Mouse (Mus musculus): ENCODE measurements around the gene Pex10. TPM values are rescaled to one million over a fixed set of nuclear protein-coding genes. Genes with fewer than 3 reads are reported as not detected.

The Pex10 gene
- polyA plus RNA-seq, 1 experiment from 2014 or later: 9.4 TPM

DNA sequence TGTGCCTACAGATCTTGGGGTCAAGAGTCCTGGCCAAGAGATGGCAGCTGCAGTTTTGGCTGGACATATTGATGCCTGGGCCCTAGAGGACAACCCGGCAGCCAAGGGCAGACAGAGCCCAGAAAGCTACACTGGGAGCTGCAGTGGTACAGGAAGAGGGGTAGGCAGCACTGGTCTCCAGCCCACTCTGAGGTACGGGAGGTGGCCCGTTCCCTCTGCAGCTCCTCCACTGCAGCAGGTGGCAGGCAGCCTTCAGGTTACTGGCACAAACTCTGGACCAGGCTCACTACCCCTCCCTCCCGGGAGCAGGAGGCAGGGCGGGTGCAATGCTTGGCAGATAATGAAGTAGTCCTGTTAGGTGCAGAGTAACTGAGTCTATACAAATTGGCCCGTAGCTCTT is 26.1 kb upstream of the Pex10 start:
- Histone ChIP-seq H3K27ac (ENCODE audit: low read depth) (no peak overlapping the region), H3K9ac (no peak overlapping the region), H3K36me3 (ENCODE audit: insufficient read depth) (no peaks in the 10 kb centered on the region), H3K9me3 (ENCODE audit: low read depth, low read length) (no peaks in the 10 kb centered on the region), H3K4me1 (ENCODE audit: insufficient read depth) (no peaks in the 10 kb centered on the region), H3K4me3 (ENCODE audit: low read depth, low read length) (no peak overlapping the region), H3K4me2 (no peak overlapping the region), H3K27me3 (ENCODE audit: insufficient read depth, low read length) (peaks cover 48% of the 10 kb centered on the region)
- no peak for ATAC-seq (ENCODE audit: insufficient read depth)
- DNase-seq: no peak
- 73% methylated on average over 6 of the region's 6 CpGs for WGBS
- no peak for TF ChIP-seq CTCF (IDR thresholded peaks at IDR 0.05; ENCODE audit: low read depth)

DNA sequence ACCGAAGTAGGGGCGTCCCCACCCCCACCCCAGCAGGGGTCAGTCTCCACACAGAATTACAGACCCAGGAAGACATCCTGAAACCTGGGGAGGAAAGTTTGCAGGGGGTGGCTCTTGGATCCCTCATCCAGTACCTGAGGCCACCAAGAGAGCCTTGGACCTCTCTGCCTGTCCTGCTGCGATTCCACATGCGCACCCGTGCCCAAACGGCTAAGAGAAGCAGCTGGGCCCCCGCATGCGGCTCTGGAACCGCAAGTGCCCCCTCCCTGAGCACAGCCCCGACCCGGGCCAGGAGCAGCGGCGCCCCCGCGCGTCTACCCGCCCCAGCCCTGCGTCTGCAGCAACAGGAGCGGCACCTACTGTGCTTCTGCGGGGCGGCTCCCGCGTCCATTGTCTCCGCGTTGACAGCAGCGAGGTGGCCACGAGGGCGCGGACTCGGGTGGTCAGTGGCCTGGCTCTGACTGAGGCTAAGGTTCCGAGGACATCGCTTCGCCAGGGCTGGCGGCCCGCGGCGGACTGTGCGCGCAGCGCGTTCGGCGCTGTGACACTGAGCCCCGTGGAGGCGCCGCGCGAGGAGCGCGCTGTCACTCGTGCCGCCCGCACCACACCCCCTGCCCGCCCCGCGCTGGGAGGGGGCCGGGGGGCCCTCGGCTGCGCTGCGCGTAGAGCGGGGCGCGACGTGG is 24.1 kb upstream of the Pex10 start:
- 2% methylated on average over 51 of the region's 65 CpGs for WGBS
- no peak overlapping the region for H3K9ac ChIP-seq
- ATAC-seq (ENCODE audit: insufficient read depth): no peak
- H3K4me3 ChIP-seq (ENCODE audit: low read depth, low read length): peak overlapping the region; percentile 35
- H3K36me3 ChIP-seq (ENCODE audit: insufficient read depth): no peaks in the 10 kb centered on the region
- no peaks in the 10 kb centered on the region for H3K9me3 ChIP-seq (ENCODE audit: low read depth, low read length)
- H3K27ac ChIP-seq (ENCODE audit: low read depth): no peak overlapping the region
- TF ChIP-seq CTCF (IDR thresholded peaks at IDR 0.05; ENCODE audit: low read depth): no peak
- H3K4me2 ChIP-seq: peak overlapping the region; percentile 59
- no peaks in the 10 kb centered on the region for H3K4me1 ChIP-seq (ENCODE audit: insufficient read depth)
- no peak for DNase-seq
- H3K27me3 ChIP-seq (ENCODE audit: insufficient read depth, low read length): peaks cover 48% of the 10 kb centered on the region

DNA sequence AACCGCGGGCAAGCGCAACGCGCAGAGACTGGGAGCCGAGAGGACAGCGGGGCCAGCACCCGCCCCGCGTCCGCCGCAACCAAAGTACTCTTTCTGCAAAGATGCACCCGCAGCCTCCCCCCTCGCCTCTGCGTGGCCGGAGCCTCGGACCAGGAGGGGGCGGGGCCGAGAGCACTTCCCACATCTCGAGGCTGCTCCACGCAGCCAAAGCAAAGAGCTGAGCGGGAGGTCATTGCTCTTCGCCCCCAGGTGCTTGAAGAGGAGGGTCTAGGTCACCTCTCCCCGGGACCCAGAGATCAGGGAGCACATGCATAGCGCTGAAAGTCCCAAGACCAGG is 23.6 kb upstream of the Pex10 start:
- DNase-seq: no peak
- H3K9ac ChIP-seq: no peak overlapping the region

DNA sequence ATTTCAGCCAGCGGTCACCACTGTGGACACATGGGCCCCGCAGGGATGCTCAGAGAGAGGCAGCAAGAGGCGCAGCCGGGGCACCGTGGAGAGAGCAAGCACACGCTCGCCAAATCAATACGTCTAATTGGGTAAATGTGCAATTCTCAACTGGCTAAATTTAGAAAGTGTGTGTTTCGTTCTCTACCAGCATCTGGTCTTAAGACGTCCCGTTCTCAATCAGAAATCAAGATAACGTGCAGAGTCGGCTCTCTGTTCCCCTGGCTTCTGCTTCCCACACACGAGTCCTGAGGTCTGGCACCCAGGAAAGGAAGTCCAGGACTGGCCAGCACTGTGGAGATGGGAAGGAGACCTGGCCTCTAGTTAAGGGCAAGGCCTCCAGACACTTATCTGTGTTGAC is 20.2 kb upstream of the Pex10 start:
- H3K27ac ChIP-seq (ENCODE audit: low read depth): no peak overlapping the region
- H3K4me1 ChIP-seq (ENCODE audit: insufficient read depth): no peaks in the 10 kb centered on the region
- DNase-seq (no peak), ATAC-seq (ENCODE audit: insufficient read depth) (no peak)
- peaks cover 35% of the 10 kb centered on the region for H3K27me3 ChIP-seq (ENCODE audit: insufficient read depth, low read length)
- WGBS: 80% methylated on average over 14 of the region's 14 CpGs
- no peak overlapping the region for H3K9ac ChIP-seq
- no peak for TF ChIP-seq CTCF (IDR thresholded peaks at IDR 0.05; ENCODE audit: low read depth)
- H3K4me2 ChIP-seq: no peak overlapping the region
- no peaks in the 10 kb centered on the region for H3K36me3 ChIP-seq (ENCODE audit: insufficient read depth)
- H3K4me3 ChIP-seq (ENCODE audit: low read depth, low read length): no peak overlapping the region
- H3K9me3 ChIP-seq (ENCODE audit: low read depth, low read length): no peaks in the 10 kb centered on the region

More for the DNA sequence above, 23.6 kb upstream of the Pex10 start:
- Histone ChIP-seq H3K27ac (ENCODE audit: low read depth) (no peak overlapping the region), H3K27me3 (ENCODE audit: insufficient read depth, low read length) (peaks cover 48% of the 10 kb centered on the region), H3K4me2 (peak overlapping the region; percentile 59), H3K4me1 (ENCODE audit: insufficient read depth) (no peaks in the 10 kb centered on the region), H3K4me3 (ENCODE audit: low read depth, low read length) (peak overlapping the region; percentile 35), H3K9me3 (ENCODE audit: low read depth, low read length) (no peaks in the 10 kb centered on the region), H3K36me3 (ENCODE audit: insufficient read depth) (no peaks in the 10 kb centered on the region)
- TF ChIP-seq CTCF (IDR thresholded peaks at IDR 0.05; ENCODE audit: low read depth): no peak
- ATAC-seq (ENCODE audit: insufficient read depth): no peak
- 4% methylated on average over 25 of the region's 25 CpGs for WGBS

DNA sequence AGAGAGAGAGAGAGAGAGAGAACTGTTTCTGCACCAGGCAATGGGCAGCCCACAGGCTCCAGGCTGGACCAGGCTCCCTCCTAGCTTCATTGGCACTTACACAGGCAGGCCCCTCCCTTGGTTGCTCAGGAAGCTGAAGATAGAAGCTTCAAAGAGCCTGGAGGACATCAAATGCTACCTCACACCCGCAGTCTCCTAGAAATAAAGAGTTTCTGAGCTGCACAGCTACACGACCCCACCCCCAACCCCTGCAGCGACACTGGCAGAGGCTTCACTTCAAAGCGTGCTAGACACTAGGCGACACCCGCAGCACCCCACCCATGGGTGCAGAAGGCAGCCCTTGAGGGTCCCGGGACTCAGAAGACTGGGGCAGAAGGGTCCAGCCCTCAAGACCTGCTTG is 16.7 kb upstream of the Pex10 start:
- TF ChIP-seq CTCF (IDR thresholded peaks at IDR 0.05; ENCODE audit: low read depth): no peak
- 67% methylated on average over 7 of the region's 7 CpGs for WGBS
- Histone ChIP-seq H3K4me2 (no peak overlapping the region), H3K36me3 (ENCODE audit: insufficient read depth) (no peaks in the 10 kb centered on the region), H3K4me3 (ENCODE audit: low read depth, low read length) (no peak overlapping the region), H3K27me3 (ENCODE audit: insufficient read depth, low read length) (peaks cover 2% of the 10 kb centered on the region; the same call in 1 of the 2 replicates), H3K27ac (ENCODE audit: low read depth) (no peak overlapping the region), H3K4me1 (ENCODE audit: insufficient read depth) (no peaks in the 10 kb centered on the region), H3K9me3 (ENCODE audit: low read depth, low read length) (no peaks in the 10 kb centered on the region), H3K9ac (no peak overlapping the region)
- ATAC-seq (ENCODE audit: insufficient read depth) (no peak), DNase-seq (no peak)

DNA sequence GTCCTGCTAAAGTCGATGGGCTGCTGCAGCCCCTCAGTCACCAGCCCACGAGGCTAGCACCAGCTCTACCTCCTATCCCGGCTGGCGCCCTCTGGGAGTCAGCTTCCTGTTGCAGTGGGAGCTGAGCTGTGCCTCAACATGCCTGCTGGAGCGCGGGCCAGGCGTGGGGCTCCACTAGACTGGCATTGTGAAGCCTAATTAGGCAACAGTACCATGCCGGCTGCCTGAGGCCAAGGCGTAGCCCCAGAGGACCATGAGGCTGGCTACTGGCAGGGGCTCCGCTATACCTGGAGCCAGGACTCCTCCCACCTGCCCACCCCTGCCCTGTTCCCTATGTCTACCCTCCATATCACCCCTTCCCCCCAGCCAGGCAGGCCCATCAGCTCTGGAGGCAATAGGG is 10.1 kb upstream of the Pex10 start, which contains the start of gene Plch2:
TSS of gene Plch2 (minus strand) at position 61 of the 400 bp plus-strand sequence.
- no peak within 1 kb of the TSS for H3K4me2 ChIP-seq
- H3K9me3 ChIP-seq (ENCODE audit: low read depth, low read length): no peaks in the 10 kb centered on the region
- no peaks in the 10 kb centered on the region for H3K27me3 ChIP-seq (ENCODE audit: insufficient read depth, low read length)
- no peak within 1 kb of the TSS for H3K27ac ChIP-seq (ENCODE audit: low read depth)
- ATAC-seq (ENCODE audit: insufficient read depth): peak; percentile 28; the same call in 1 of the 2 replicates
- H3K9ac ChIP-seq: no peak within 1 kb of the TSS; the same call in 1 of the 2 replicates
- TF ChIP-seq CTCF (IDR thresholded peaks at IDR 0.05; ENCODE audit: low read depth): no peak
- no peaks in the 10 kb centered on the region for H3K36me3 ChIP-seq (ENCODE audit: insufficient read depth)
- no peak within 1 kb of the TSS for H3K4me3 ChIP-seq (ENCODE audit: low read depth, low read length)
- 68% methylated on average over 10 of the region's 10 CpGs for WGBS
- H3K4me1 ChIP-seq (ENCODE audit: insufficient read depth): no peaks in the 10 kb centered on the region
- DNase-seq: no peak

DNA sequence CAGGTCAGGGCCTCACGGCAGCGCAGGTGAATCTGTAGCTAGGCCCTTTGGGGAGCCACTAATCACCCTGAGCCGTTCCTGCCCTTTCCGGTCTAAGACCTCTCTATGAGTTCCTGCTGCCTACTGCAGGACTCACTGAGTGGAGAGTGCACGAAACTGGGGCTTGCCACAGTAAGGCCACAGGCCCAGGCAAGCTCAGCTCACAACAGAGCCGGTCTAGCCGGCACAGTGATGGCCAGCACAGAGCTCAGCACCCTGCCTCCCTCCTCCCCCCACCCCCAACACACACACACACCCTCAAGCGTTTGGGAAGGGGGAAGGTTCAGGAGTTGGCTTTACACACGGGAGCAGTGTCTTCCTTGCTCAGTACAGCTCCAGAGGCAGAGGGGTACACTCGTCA is 8.5 kb upstream of the Pex10 start:
- no peaks in the 10 kb centered on the region for H3K9me3 ChIP-seq (ENCODE audit: low read depth, low read length)
- no peak overlapping the region for H3K9ac ChIP-seq
- no peaks in the 10 kb centered on the region for H3K27me3 ChIP-seq (ENCODE audit: insufficient read depth, low read length)
- 29% methylated on average over 10 of the region's 10 CpGs for WGBS
- H3K27ac ChIP-seq (ENCODE audit: low read depth): no peak overlapping the region
- no peak for TF ChIP-seq CTCF (IDR thresholded peaks at IDR 0.05; ENCODE audit: low read depth)
- H3K4me2 ChIP-seq: no peak overlapping the region
- no peak overlapping the region for H3K4me3 ChIP-seq (ENCODE audit: low read depth, low read length)
- H3K4me1 ChIP-seq (ENCODE audit: insufficient read depth): no peaks in the 10 kb centered on the region; the same call in 1 of the 2 replicates
- H3K36me3 ChIP-seq (ENCODE audit: insufficient read depth): no peaks in the 10 kb centered on the region
- no peak for DNase-seq
- no peak for ATAC-seq (ENCODE audit: insufficient read depth)

All from lung, embryonic 14.5 days (tissue).